Mouse (Mus musculus) gastrocnemius, postnatal 36 days (tissue): Measurements from ENCODE around the gene Trmt11. TPM values are rescaled to one million over a fixed set of nuclear protein-coding genes. Genes with fewer than 3 reads are reported as not detected.
"Not testable (repeated sequence)": the region's sequence is repeated elsewhere in the genome, so short reads cannot be mapped to it uniquely, and the experiment has no call there.

ENCODE experiments used
- DNase-seq, 2 experiments: peaks; one replicate each; pipeline ENCODE4 v3.0.0; 2022
- intact Hi-C: fragments of 180-260 bp; cut with DNase I; formaldehyde crosslinking; loops from one replicate; pipeline ENCODE4 v1.15.1; 2025
- total RNA-seq, 2 experiments: library from RNA; stranded (reverse); gene quantifications; 2 replicates each; pipeline ENCODE4 v1.2.3; 2021

Trmt11 gene
- total RNA-seq, 2 experiments from 2014 or later = 2.7 to 4.2 TPM

- intact Hi-C loops = no loop called here
- DNase-seq = no peak
These were observed 22.8 kb downstream of the Trmt11 start for GRCm38 (mm10) chr10:30577670-30578280.

DNA sequence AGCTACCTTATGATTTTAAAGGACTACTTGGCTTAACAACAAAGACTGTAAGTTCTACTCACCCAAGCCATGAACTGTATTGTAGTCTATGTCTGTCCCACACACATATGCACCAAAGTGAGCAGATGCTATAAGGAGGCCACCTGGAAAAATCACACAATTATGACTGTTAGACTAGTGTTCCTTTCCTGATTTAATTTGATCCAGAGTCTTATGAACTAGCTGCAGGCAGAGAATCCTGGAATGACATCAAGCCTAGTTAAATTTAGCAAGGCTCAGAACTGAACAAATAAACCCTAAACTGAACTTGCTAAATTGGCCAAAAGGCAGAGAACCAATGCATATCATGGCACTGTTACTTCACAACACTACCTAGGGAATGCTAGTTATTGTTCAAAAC is 34.2 kb downstream of the Trmt11 start:
- intact Hi-C loops = no loop called here
- DNase-seq = no peak

GRCm38 (mm10) chr10:30564651-30565050 is 35.9 kb downstream of the Trmt11 start:
- DNase-seq = no peak
- intact Hi-C loops = no loop called here

- DNase-seq = no peak
- intact Hi-C loops = no loop called here
These were observed 44.6 kb downstream of the Trmt11 start for GRCm38 (mm10) chr10:30555686-30556578.

- DNase-seq = no peak
- intact Hi-C loops = no loop called here
These were observed 48.2 kb downstream of the Trmt11 start for GRCm38 (mm10) chr10:30552377-30552776.

DNA sequence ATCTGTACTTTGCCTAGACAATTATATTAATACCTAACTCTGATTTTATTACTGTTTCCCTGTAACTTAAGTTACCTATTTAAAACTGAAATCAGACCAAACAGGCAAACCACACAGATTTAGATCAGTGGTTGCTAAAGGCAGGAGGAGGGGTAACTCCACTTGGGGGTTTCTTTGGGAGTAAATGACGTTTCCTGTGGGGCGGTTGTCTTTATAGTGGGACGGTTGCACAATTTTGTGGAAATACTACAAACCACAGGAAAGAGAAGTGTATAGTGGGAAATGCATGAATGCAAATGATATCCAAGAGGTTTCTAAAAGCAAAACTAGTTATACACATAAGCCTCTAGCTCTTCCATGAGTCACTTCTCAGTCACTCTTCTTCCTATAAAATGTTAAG is 50.6 kb downstream of the Trmt11 start:
- DNase-seq = no peak
- intact Hi-C loops = no loop called here

GRCm38 (mm10) chr10:30538538-30538815 is 62.1 kb downstream of the Trmt11 start:
- no peak for DNase-seq
- intact Hi-C loops = no loop called here

DNA sequence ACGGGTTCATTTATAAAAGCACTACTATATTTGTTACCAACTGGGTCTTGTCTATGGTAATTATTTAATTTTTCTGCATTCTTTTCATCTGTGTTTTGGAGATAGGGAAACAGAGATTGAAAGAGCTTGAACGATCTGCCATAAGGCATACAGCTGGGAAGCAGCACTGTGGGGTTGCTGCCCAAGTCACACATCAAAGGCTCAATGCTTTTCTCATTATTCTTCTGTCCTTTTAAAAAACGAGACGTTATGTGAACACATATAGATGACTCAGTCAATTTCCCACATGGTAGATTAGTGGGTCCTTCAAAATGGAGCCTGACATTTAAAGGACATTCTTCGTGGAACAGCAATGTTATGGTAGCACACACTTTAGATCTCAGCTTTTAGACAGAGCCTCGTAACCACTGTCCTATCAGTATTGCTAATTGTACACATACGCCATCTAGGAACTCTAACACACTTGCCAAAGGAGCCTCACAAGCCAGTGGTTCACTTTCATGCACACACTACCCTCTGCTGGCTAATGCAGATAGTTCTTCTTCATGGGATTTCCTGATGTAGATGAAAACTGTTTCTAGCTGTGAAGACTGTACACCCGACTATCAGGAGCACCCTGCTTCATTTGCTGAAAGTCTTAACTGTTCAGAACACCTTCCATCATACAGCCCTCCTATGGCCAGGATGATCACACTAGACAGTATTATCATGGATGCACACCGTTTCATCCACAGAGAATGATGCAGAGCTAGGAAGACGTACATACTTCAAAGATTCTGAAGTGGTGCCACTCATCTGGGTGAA is 62.6 kb downstream of the Trmt11 start:
- DNase-seq = no peak
- intact Hi-C loops = no loop called here

DNA sequence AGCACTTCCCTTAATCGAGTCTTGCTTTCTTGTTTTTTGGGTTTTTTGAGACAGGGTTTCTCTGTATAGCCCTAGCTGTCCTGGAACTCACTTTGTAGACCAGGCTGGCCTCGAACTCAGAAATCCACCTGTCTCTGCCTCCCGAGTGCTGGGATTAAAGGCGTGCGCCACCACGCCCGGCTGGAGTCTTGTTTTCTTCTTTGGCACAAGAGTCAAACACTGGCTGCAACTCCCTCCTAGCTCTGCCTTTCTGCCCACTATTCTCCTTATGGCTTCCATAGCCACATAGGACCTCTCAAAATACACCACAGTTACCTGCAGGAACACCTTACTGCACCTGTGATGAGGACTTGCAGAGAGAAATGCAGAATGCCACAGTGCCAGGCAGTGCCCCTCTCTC is 64.6 kb downstream of the Trmt11 start:
- DNase-seq, intact Hi-C loops: not testable (repeated sequence)

DNA sequence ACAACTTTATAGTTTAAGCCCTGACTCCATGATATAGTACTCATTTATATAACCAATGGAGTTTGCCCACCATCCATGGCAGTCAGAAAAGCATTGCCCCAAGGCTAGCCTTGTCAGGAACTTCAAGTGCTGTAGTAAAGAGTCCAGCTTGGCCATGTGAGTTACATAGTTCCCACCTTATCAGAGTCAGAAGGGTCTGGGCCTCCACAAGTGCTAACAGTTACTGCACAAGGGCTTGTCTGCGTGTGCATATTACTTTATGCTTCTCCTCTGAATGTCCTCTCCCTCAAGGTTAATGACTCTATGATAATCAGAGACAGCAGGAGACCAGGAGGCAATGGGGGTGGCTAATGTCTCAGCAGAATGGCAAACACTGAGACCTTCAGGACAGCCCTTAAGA is 73.4 kb downstream of the Trmt11 start:
- intact Hi-C loops = no loop called here
- DNase-seq = no peak

- no peak for DNase-seq
- intact Hi-C loops = no loop called here
These were observed 78.8 kb downstream of the Trmt11 start for GRCm38 (mm10) chr10:30521727-30522126.

GRCm38 (mm10) chr10:30519143-30519542 is 81.4 kb downstream of the Trmt11 start:
- intact Hi-C loops = no loop called here

DNA sequence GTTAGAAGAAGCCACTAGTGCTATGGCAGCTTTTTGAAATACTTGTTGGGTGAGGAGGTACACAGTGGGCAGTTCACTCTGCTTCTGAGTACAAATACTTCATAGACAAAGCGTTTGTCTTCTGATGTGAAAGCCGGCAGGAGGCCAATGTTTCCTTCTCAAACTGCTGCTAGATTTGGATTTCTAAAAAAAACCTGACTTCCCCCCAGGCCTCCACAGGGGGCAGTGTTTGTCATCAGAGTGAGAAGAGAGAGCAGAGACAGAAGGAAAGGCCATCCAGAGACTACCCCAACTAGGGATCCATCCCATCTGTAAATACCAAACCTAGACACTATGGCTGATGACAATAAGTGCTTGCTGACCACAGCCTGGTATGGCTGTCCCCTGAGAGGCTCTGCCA is 83.3 kb downstream of the Trmt11 start:
- intact Hi-C loops = no loop called here
- no peak for DNase-seq

More at GRCm38 (mm10) chr10:30519143-30519542, 81.4 kb downstream of the Trmt11 start:
- DNase-seq = no peak

GRCm38 (mm10) chr10:30516771-30517170 is 83.8 kb downstream of the Trmt11 start:
- intact Hi-C loops = no loop called here
- no peak for DNase-seq

DNA sequence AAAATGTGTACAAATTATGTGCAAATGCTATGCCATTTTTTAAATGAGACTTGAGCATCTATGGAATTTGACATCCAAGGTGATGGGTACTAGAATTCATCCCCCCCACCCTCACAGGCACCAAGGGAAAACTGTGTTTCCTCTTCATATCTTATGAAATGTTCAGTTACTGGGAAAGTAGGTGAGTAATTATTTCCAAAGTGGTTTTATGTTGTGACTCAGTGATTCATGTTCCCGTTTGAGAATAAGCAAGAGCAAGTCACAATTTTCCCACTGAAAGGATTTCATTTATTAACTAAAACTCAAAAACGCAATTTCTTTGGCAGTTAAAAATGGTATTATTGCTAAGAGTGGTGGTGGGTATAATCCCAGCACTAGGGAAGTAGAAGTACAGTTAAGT is 95.8 kb downstream of the Trmt11 start:
- intact Hi-C loops = no loop called here

DNA sequence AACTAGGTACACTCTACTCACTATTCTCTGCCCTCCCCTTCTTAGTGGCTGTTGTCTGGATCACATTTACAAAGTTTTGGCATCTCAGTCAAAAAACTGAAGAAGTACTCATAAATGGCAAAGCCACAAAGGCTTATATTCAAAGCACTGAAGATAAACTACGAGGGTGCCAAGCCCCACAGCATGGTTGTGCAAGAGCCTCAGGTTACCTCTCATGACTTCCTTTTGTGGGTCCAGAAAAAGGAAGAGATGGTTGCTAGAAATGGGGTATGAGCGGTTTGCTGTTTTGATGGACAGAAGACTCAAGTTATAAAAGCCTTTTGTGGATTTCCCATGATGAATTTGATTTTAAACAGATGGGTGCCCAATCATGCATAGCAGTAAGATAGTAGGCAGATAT is 97.4 kb downstream of the Trmt11 start:
- DNase-seq = no peak
- intact Hi-C loops = no loop called here

More for the DNA sequence above, 95.8 kb downstream of the Trmt11 start:
- DNase-seq = no peak

DNA sequence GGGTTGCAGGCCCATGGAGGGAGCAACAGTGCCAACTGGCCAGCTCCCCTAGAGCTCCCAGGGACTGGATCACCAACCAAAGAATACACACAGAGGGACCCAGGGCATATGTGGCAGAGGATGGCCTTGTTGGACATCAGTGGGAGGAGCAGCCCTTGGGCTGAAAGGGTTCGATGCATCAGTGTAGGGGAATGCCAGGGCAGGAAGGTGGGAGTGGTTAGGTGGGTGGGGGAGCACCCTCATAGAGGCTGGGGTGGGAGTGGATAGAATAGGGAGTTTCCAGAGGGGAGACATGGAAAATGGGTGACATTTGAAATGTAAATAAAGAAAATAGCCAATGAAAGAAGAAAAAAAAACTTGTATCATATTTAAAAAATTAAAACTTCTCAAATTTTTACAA is 97.8 kb downstream of the Trmt11 start:
- no peak for DNase-seq
- intact Hi-C loops = no loop called here

DNA sequence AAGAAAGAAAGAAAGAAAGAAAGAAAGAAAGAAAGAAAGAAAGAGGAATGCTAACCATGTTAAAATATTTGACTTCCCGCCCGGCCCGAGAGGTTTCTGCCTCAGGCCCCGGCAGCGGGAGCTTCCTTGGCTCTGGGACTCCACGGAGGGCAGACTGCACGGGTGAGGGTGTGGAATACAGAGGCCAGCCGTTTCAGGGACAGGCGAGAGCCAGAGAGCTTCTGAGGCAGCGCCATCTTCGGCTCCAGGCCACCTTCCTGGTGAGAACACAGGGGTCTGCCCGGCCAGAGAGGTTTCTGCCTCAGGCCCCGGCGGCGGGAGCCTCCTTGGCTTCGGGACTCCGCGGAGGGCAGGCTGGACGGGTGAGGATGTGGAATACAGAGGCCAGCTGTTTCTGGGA is 102.3 kb downstream of the Trmt11 start:
- DNase-seq, intact Hi-C loops: not testable (repeated sequence)
